Mouse (Mus musculus) hematopoietic stem cell, adult 5-6 weeks (primary cell): ENCODE measurements around the gene Arfrp1. TPM values are rescaled to one million over a fixed set of nuclear protein-coding genes. Genes with fewer than 3 reads are reported as not detected.

Experiments
- ATAC-seq, 2 experiments: fragments of 125-278 bp in 1 of 2; replicated peaks in 1 of 2; 2 replicates each; pipeline ENCODE4 v1.8.0; 2016 to 2017; ENCODE audit warnings: inconsistent platforms in 2 of 2, mild to moderate bottlenecking in 2 of 2, moderate number of reproducible peaks in 2 of 2, low read depth in 1 of 2, moderate TSS enrichment in 1 of 2; ENCODE audit not compliant: low FRiP score in 2 of 2, poor library complexity in 2 of 2, severe bottlenecking in 2 of 2, insufficient read depth in 1 of 2, low TSS enrichment in 1 of 2
- total RNA-seq: library from RNA; stranded (forward); fragments of 172-1452, 232-1000 nt; gene quantifications from 2 replicates; pipeline ENCODE4 v1.2.3, GENCODE M21; 2017

Gene Arfrp1
- total RNA-seq, 1 experiment from 2014 or later, result 54.9 TPM

DNA sequence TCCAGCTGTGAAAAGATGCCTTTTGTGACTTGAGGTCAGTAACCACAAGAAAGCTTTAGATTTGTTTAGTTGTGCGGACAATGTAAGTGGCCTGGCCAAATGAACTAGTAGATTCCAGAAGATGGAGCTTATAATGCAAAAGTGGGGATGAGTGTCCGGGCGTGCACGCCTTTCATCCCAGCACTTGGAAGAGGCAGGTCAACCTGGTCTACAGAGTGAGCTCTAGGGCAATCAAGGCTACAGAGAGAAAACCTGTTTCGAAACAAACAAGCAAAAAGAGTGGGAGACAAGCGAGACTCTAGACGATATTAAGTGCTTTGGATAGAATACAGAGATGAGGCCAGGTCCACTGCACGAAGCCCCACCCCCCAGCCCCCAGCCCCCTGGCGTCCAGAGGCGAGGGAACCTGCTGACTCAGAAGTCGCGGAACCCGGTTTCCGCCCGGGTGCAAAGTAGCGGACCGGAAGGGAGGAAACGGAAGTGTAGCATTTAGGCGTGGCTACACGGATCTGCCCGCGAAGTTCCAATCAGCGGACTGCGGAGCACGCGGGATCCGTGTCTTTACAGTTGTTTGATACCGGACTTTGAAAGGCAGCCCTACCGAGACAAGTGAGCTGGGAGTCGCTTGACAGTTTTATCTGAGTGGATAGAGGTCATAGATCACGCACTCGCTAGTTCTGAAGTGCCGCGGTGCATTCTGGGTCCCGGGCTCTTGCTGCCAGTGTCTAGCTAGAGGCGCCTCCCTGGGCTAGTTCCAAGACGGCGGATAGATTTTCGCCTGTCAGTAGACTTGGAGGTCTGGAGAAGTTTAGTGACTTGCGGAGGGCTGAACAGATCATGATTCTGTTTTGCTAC lies 45.7 kb downstream of the Arfrp1 start, which contains the start of gene Rtel1:
Gene Rtel1, plus strand, starts transcription at position 492 of the 855 bp plus-strand sequence.
- peak; percentile 94 to 98 for ATAC-seq

DNA sequence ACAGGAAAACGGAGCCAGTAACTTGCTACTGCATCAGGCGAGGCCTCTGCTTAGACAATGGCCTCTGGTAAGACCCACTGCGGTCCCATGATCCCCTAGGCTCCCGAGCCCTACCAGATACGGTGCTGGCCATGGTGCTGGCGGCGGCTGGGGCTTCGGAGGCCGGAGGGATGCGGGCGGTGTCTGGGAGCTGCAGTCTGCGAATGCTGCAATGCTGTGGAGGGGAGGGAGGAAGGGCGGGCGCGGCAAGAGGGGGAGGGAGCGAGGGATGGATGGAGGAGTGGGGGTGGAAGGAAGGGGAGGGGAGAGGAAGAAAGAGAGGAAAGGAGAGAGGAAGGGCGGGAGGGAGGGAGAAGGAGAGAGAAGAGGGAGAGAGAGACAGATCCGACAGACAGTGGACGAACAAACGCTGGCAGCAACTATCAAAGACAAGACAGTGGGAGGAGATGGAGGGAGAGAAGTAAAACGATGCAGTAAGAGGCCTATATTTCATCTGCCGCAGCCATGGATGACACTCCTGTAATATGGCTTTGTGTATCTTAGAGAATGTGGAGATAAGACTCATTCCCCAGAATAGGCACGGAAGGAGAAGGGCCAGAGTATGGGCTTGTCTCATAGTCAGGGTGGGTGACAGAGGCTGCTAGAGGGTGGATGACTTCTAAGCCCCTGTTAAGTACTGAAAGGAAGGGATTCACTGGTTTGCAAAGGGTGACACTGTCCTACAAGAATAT lies 51.0 kb downstream of the Arfrp1 start, which contains the start of gene Stmn3:
Gene Stmn3, minus strand, starts transcription at position 421 of the 731 bp plus-strand sequence.
- peak; percentile 71 to 97 for ATAC-seq

DNA sequence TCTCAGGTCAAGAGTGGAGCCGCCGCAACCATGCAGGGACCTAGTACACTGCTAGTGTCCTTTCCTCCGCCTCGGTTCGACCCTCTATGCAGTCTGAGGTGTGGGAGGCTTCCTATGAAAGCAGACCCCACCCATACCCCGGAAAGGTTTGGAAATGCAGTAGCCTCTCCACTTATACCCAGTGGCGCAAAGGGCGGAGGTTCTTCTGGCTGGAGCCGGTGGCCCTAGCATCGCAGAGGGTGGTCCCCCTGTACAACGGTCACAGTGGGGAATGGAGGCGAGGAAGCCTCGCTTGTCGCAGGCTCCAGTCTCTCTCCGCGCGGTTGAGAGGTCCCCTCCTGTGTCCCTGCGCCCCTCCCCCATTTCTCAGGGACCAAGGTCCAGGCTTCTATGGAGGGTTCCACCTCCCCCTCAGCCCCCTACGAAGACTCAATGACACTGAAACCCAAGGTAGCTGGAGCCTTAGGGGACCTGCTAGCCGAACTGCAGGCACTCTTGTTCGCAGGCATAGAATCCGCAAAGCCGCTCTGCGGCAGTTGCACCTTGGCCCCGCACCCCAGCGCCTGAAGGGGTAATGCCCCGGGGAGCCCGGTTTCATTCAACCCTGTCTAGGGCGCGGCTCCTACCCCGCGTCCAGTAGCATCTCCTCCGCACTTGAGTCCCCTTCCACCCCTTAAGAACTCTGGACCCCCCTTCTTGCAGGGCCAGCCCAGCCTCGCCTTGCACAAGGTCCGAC lies 51.7 kb downstream of the Arfrp1 start:
- peak in 1 of 2 experiments; percentile 37; a peak in 2 of 4 replicates for ATAC-seq

DNA sequence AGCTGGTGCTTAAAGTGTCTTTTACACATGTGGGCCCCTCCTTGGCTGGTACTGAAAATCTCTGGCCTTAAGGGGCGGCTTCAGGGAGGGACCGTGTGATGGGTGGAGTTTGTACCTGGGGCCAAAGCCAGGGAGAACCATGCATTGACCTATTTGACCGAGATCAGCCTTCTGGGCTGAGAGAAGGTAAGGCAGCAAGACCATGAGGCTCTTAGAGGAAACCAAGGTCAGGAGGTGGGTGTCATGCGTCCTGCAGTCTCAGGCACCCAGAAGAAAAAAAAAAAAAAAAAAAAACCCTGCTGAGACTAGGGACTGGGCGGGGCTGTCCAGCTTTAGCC lies 52.2 kb downstream of the Arfrp1 start:
- ATAC-seq, result no peak

DNA sequence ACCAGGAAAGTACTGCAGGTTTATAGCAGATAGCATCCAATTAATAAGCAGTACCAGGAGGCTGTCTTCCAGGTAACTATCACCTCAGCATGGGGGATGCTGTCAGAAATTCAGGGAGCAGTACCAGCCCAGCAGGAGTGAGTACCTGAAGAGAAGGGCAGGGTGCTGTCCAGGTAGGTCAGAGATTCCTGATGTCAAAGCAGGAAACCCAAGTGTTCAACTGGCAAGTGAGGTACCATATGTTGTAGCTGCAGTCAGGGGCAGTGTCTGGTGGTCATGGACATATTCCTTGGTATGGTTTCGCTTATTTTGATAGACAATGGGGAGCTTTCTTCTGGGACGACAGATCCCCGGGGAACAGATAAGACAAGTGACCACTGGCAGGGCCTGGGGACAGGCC lies 52.8 kb downstream of the Arfrp1 start:
- ATAC-seq, result no peak

Other genes starting within 250 kb of the Arfrp1 start
- not detected in 2 replicates for gene Kcnq2, start 230.1 kb downstream of the Arfrp1 start, total RNA-seq
- gene Eef1a2, start 208.4 kb downstream of the Arfrp1 start, total RNA-seq, result not detected in 2 replicates
- 128 and 168 TPM in 2 replicates for gene Ppdpf, start 178.2 kb downstream of the Arfrp1 start, total RNA-seq
- gene Ptk6, start 162.6 kb downstream of the Arfrp1 start, total RNA-seq, result not detected in 2 replicates
- gene Srms, start 152.2 kb downstream of the Arfrp1 start, total RNA-seq, result 0.25 TPM in 1 of 2 replicates, not detected in the other
- 0.63 TPM in 1 of 2 replicates, not detected in the other for gene Fndc11, start 145.4 kb downstream of the Arfrp1 start, total RNA-seq
- 12.4 and 16.3 TPM in 2 replicates for gene Helz2, start 123.4 kb downstream of the Arfrp1 start, total RNA-seq
- 14.8 and 16.9 TPM in 2 replicates for gene Gmeb2, start 77.4 kb downstream of the Arfrp1 start, total RNA-seq
- not detected in 2 replicates for gene Stmn3, start 50.9 kb downstream of the Arfrp1 start, total RNA-seq
- 46.8 and 56.7 TPM in 2 replicates for gene Rtel1, start 45.7 kb downstream of the Arfrp1 start, total RNA-seq
- 48.8 and 55.8 TPM in 2 replicates for gene Zgpat, start 476 bp downstream of the Arfrp1 start, total RNA-seq
- 32.4 and 36.1 TPM in 2 replicates for gene Lime1, start 14.7 kb upstream of the Arfrp1 start, total RNA-seq
- gene Zbtb46, start 94.0 kb upstream of the Arfrp1 start, total RNA-seq, result 1.3 and 6.0 TPM in 2 replicates
- gene Abhd16b, start 127.8 kb upstream of the Arfrp1 start, total RNA-seq, result not detected in 2 replicates
- 118 and 129 TPM in 2 replicates for gene Tpd52l2, start 131.7 kb upstream of the Arfrp1 start, total RNA-seq
- gene Dnajc5, start 155.1 kb upstream of the Arfrp1 start, total RNA-seq, result 36.9 and 43.1 TPM in 2 replicates
- gene Uckl1, start 219.5 kb upstream of the Arfrp1 start, total RNA-seq, result 66.1 and 82.4 TPM in 2 replicates
- 74.3 and 120 TPM in 2 replicates for gene Prpf6, start 226.5 kb upstream of the Arfrp1 start, total RNA-seq
- 17.1 and 40.2 TPM in 2 replicates for gene Zfp512b, start 227.4 kb upstream of the Arfrp1 start, total RNA-seq
- 9.0 and 9.2 TPM in 2 replicates for gene Samd10, start 233.8 kb upstream of the Arfrp1 start, total RNA-seq